Mouse (Mus musculus) adrenal gland, postnatal 4 days (tissue): ENCODE measurements around the gene Ccdc187. TPM values are rescaled to one million over a fixed set of nuclear protein-coding genes. Genes with fewer than 3 reads are reported as not detected.

Experiments
- DNase-seq, 2 experiments: peaks; one replicate each; pipeline ENCODE4 v3.0.0; 2021 to 2022; ENCODE audit warnings: low spot score in 2 of 2, mixed read lengths in 2 of 2
- total RNA-seq, 2 experiments: library from RNA; stranded (reverse); gene quantifications; 2 replicates each; pipeline ENCODE4 v1.2.3; 2021

The Ccdc187 gene
- total RNA-seq, 2 experiments from 2014 or later, result 3.1 TPM

GRCm38 (mm10) chr2:26316576-26317246, 22.4 kb upstream of the Ccdc187 start:
- no peak for DNase-seq

GRCm38 (mm10) chr2:26315925-26316311, 21.6 kb upstream of the Ccdc187 start:
- peak in 1 of 2 experiments; percentile 26 for DNase-seq

GRCm38 (mm10) chr2:26315072-26315924, 20.9 kb upstream of the Ccdc187 start, which contains the start of gene Gpsm1:
Gene Gpsm1 (plus strand): TSS chr2:26315515.
- peak; percentile 52 to 66 for DNase-seq

DNA sequence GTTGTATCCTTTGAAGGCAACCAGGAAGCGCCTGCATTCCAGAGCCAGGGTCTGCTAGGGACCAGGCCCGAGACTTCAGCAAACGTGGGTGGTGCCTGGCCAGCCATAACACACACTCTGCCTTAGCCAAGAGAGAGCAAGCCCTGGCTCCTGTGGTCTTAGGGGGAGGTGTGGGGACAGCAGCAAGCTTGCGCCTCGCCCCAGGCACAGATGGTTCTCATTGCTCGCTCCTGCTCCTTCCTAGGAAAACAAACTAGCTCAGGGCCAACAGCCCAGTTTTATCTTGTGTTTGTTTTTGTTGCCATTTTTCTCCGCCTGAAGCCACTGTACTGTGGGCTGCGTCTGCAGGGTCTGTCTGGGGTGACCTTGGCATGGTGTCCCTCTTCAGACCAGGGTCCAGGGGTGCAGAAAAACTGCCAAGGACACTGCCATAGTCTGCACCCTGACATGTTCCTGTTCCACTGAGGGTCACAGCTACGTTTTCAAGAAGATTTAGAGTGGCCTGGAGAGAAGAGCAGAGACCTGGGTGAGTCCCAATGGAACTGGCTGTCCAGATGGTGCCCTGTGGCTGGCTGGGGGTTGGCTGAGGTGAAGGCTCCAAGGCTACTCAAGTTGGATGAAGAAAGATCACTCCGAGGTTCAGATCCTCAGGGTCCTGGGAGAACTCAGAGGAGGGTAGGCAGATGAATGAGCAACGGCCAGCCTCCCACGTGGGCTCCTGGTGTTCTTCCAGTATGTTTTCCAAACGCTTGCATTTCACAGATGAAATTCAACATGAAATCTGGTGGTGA, 20.1 kb upstream of the Ccdc187 start:
- DNase-seq, result no peak

- no peak for DNase-seq
These were observed 19.0 kb upstream of the Ccdc187 start for GRCm38 (mm10) chr2:26313394-26313793.

DNA sequence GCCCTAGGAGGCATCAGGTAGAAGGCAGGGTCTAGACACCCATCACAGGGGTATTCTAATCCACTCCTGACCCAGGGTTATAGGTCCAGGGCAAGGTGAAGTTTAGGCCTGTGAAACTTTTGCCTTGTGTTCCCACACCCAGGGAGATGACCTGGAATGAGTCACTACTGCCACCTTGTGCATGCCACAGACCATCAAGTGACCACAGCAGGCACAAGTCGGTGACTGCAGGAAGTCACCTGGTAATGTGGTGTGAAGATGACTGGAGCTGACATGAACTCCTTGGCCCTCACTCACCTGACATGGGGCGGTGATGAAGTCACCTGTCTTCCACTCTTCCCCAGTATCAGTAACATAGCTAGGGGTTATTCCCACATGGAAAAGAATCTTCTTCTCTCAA, 18.5 kb upstream of the Ccdc187 start:
- no peak for DNase-seq

GRCm38 (mm10) chr2:26311936-26312335, 17.6 kb upstream of the Ccdc187 start:
- DNase-seq, result no peak

GRCm38 (mm10) chr2:26309739-26310138, 15.4 kb upstream of the Ccdc187 start:
- no peak for DNase-seq

- DNase-seq, result no peak
These were observed 12.3 kb upstream of the Ccdc187 start for GRCm38 (mm10) chr2:26306702-26307101.

DNA sequence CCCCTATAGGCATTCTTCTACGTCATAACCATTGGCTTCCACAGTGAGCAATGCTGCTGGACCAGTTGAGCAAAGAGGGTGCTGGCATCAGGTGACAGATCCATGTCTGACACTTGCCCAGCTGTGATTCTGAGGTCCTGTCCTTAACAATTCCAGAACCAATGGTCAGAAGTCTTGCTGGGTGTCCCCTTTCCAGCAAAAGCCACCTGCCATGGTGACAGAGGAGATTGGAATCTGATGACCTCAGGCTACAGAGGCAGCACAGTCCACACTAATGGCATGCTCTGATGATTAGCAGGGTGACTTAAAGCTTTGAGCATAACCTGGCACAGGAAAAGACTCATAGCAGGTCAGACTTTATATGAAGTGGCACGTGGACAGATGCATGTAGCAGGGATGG, 11.2 kb upstream of the Ccdc187 start:
- DNase-seq, result no peak

- no peak for DNase-seq
These were observed 10.4 kb upstream of the Ccdc187 start for GRCm38 (mm10) chr2:26304711-26305110.

GRCm38 (mm10) chr2:26302005-26302503, 7.7 kb upstream of the Ccdc187 start:
- no peak for DNase-seq

- DNase-seq, result peak; percentile 73 to 76
These were observed 6.4 kb upstream of the Ccdc187 start for GRCm38 (mm10) chr2:26300808-26301174.

DNA sequence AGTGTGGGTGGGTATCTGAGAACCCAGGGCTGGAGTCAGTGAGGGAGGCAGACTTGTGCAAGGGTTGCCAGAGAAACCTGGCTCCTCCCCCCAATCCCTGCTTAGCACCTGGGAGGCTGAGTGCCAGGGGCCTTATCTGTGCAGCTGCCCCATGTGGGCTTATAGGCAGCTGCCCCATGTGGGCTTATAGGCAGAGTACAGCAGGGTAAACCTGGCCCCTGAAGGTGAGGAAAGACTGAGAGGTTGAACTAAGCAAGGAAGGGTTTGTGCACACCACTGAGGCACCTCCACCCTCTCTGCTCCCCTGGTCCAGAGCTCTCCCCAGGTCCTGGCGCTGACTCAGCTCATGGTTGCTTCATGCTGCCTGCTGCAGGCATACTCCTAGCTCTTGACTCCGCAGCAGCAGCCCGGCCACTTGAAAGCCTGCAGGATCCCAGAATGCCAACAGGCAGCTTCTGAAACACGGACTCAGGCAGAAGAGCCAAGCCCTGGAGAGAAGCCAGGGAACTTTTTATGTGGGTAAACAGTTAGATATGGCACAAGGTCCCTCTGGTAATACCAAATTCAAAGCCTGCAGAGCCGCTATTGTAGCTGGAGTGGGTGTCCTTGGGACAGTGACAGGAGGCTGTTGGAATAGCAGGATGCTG, 5.9 kb upstream of the Ccdc187 start:
- no peak for DNase-seq

DNA sequence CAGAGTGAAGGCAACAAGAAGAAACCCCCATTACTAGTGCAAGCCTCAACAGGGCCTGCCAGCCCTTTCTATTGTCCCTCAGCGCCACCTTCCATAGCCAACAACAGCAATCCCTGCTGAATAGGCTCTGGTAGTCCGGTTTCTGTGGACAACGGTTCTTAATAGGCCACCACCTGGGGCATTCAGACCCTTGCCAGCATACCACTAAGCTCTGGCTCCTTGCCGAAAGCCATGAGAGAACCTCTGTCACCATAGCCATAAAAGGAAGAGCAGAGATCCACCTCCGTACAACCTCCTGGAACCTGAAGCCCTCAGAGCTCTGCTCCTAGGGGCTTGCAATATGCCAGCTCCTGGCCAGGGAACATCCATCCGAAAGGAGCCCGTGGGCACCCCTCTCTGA, 5.0 kb upstream of the Ccdc187 start:
- DNase-seq, result no peak

DNA sequence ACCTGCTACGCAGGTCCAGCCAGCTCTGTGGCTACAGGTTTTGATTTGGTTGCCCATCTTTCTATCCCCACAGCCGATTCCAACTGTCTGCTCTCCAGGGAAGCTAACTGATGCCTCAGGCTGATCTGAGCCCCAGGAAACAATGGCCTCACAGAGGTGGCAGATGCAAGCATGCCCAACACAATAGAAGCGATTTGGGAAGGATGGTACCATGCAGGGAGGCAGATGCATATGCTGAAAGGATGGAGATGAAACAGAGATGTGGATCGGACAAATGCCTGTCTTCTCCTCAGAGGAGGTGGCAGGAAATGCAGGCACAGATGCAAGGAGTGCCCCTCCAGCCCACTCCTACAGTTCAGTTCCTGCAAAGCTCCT, 4.5 kb upstream of the Ccdc187 start:
- DNase-seq, result no peak

DNA sequence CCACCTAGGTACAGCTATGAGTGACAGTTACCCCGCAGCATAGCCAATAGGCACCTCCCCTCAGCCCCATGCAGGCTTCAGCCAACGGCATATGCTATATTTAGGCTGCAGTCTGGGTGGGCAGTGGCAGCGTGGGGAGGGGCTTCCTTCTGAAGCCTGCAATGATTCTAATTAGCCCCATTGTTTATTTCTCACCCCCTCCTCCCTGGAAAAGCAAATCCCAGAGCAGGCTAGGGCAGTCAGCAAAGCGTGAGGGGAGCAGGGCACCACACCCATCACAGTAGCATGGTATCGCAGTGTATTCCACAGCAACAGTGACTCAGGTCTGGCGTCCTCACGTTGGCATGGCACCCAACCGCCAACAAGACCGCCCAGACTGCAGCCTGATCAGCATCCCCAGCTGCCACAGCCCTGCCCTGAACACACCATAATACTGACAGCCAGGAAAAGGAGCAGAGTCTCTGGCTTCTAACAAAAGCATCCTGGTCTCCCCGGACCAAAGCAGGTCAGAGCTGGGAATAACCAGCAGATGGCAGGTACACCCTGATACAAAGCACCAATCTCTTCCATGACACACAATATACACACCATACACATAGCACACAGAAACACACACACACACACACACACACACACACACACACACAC, 4.0 kb upstream of the Ccdc187 start:
- DNase-seq, result no peak

DNA sequence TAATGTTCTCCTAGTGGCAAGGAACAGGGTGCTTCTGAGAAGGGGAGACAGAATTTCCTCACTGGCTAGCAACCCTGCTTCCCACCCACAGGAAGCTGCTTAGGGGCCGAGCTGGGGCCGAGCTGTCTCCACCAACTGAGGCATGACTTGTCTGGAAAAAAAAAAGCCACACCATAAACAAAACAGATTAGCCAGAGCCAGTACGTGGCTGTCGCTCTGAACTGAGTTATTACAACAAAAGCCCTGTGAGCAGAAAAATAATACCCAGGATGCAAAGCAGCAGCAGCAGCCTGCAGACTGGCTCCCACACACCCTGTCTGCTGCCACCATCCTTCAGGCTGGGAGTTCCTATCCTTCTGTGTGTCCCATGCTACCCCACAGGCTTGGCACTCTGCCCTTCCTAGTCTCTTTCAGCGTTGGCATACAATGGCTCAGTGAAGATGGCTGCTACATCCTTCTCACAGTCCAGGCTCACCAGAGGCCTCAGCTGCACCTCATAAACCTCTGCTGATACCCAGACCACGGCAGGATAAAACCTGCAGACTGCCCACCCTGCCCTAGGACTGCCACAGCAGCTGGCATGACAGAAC, 2.3 kb upstream of the Ccdc187 start:
- no peak for DNase-seq

GRCm38 (mm10) chr2:26290133-26290532, 4.2 kb downstream of the Ccdc187 start:
- DNase-seq, result no peak

- DNase-seq, result no peak
These were observed 8.0 kb downstream of the Ccdc187 start for GRCm38 (mm10) chr2:26286391-26286790.
